Mouse (Mus musculus) forebrain, embryonic 12.5 days (tissue): ENCODE results near the gene Gpr149. TPM values are rescaled to one million over a fixed set of nuclear protein-coding genes. Genes with fewer than 3 reads are reported as not detected.

Experiments
- ATAC-seq: fragments of 200-750 bp; cut with Nextera tagmentation; 2 replicates; pipeline ENCODE4 v1.8.0; 2017; ENCODE audit warnings: moderate TSS enrichment; ENCODE audit not compliant: low FRiP score
- H3K27ac ChIP-seq: fragments of 300-500 bp; sonication (generic); 2 replicates; pipeline ENCODE4 v1.5.1; 2016; ENCODE audit warnings: mild to moderate bottlenecking
- H3K27me3 ChIP-seq: fragments of 300-500 bp; sonication (generic); 2 replicates; pipeline ENCODE4 v1.6.1; 2016; ENCODE audit warnings: mild to moderate bottlenecking
- H3K36me3 ChIP-seq: fragments of 300-500 bp; sonication (generic); replicated peaks from 2 replicates; pipeline ENCODE4 v1.6.1; 2016; ENCODE audit warnings: mild to moderate bottlenecking
- H3K4me1 ChIP-seq: fragments of 300-500 bp; sonication (generic); 2 replicates; pipeline ENCODE4 v1.6.1; 2016
- H3K4me2 ChIP-seq: fragments of 300-500 bp; sonication (generic); 2 replicates; pipeline ENCODE4 v1.6.1; 2016; ENCODE audit warnings: mild to moderate bottlenecking, moderate library complexity
- H3K4me3 ChIP-seq: fragments of 300-500 bp; sonication (generic); replicated peaks from 2 replicates; pipeline ENCODE4 v1.5.1; 2016; ENCODE audit warnings: mild to moderate bottlenecking
- H3K9ac ChIP-seq: fragments of 300-500 bp; sonication (generic); 2 replicates; pipeline ENCODE4 v1.6.1; 2016; ENCODE audit warnings: mild to moderate bottlenecking
- H3K9me3 ChIP-seq: fragments of 300-500 bp; sonication (generic); 2 replicates; pipeline ENCODE4 v1.6.1; 2016
- WGBS: fragments of 180-500 bp; shearing (Covaris S2); methylation state at CpG from one replicate; pipeline ENCODE4 v1.1.7; 2016; 5-methylcytosine and 5-hydroxymethylcytosine counted together
- polyA plus RNA-seq: library from polyadenylated mRNA; unstranded; fragments of >200 nt; fragmentation: Nextera tagmentation; extraction: Ambion mirVana; gene quantifications from 2 replicates; pipeline ENCODE4 v1.2.1, GENCODE M21; 2016

The Gpr149 gene
- polyA plus RNA-seq, 1 experiment from 2014 or later: 1.1 TPM

- WGBS: under 1% methylated on average over 58 of the region's 66 CpGs
- peak within 1 kb of the TSS; percentile 95 for H3K9ac ChIP-seq
- H3K27ac ChIP-seq: peak within 1 kb of the TSS; percentile 97
- peaks cover 14% of the 10 kb centered on the region for H3K4me1 ChIP-seq
- ATAC-seq: peak; percentile 99
- no peaks in the 10 kb centered on the region for H3K36me3 ChIP-seq
- H3K4me3 ChIP-seq: peak within 1 kb of the TSS; percentile 92
- no peaks in the 10 kb centered on the region for H3K9me3 ChIP-seq
- peak within 1 kb of the TSS; percentile 73 for H3K4me2 ChIP-seq
- H3K27me3 ChIP-seq: no peaks in the 10 kb centered on the region
These were observed 98.3 kb downstream of the Gpr149 start, which contains the start of gene Dhx36 for GRCm38 (mm10) chr3:62506488-62507205. Dhx36 (minus strand) TSS chr3:62507004.

GRCm38 (mm10) chr3:62505166-62505900 lies 99.6 kb downstream of the Gpr149 start:
- no peaks in the 10 kb centered on the region for H3K9me3 ChIP-seq
- H3K36me3 ChIP-seq: peaks cover 10% of the 10 kb centered on the region
- peak overlapping the region; percentile 92 for H3K4me3 ChIP-seq
- peak overlapping the region; percentile 73 for H3K4me2 ChIP-seq
- H3K27me3 ChIP-seq: no peaks in the 10 kb centered on the region
- WGBS: 83% methylated on average over 5 of the region's 5 CpGs
- no peak overlapping the region for H3K27ac ChIP-seq
- H3K4me1 ChIP-seq: peaks cover 14% of the 10 kb centered on the region
- peak overlapping the region; percentile 95 for H3K9ac ChIP-seq
- ATAC-seq: no peak

GRCm38 (mm10) chr3:62499327-62499726 lies 105.6 kb downstream of the Gpr149 start:
- Histone ChIP-seq H3K36me3 (peaks cover 46% of the 10 kb centered on the region), H3K27me3 (no peaks in the 10 kb centered on the region), H3K4me1 (no peaks in the 10 kb centered on the region), H3K4me3 (no peak overlapping the region), H3K9me3 (no peaks in the 10 kb centered on the region), H3K9ac (no peak overlapping the region), H3K27ac (no peak overlapping the region), H3K4me2 (no peak overlapping the region)
- no peak for ATAC-seq
- 73% methylated on average over 4 of the region's 4 CpGs for WGBS

DNA sequence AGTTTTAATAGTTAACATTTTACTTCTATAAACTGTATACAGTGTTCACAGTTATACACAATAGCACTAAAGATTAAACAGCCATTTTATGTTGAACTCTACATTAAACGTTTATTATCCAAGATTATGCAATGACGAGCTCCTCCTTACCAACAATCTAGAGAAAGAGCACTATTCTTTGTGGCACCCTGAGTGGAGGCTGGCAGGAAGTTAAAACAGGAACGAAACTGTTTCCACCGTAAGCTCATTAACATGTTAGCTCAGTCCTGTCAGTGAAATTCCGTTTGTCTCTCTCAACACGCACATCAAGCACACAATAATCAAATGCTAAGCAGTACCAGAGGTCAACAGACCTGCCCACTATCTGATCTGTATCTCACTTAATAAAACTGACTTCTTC lies 112.4 kb downstream of the Gpr149 start:
- 87% methylated on average over 6 of the region's 6 CpGs for WGBS
- Histone ChIP-seq H3K9ac (no peak overlapping the region), H3K9me3 (no peaks in the 10 kb centered on the region), H3K4me3 (no peak overlapping the region), H3K27ac (no peak overlapping the region), H3K27me3 (no peaks in the 10 kb centered on the region), H3K4me2 (no peak overlapping the region), H3K36me3 (peaks cover 61% of the 10 kb centered on the region), H3K4me1 (no peaks in the 10 kb centered on the region)
- ATAC-seq: no peak

GRCm38 (mm10) chr3:62484340-62484739 lies 120.6 kb downstream of the Gpr149 start:
- 96% methylated on average over 2 of the region's 2 CpGs for WGBS
- ATAC-seq: no peak
- no peak overlapping the region for H3K4me2 ChIP-seq
- H3K9ac ChIP-seq: no peak overlapping the region
- H3K9me3 ChIP-seq: no peaks in the 10 kb centered on the region
- no peak overlapping the region for H3K27ac ChIP-seq
- H3K4me3 ChIP-seq: no peak overlapping the region
- H3K27me3 ChIP-seq: no peaks in the 10 kb centered on the region
- H3K4me1 ChIP-seq: no peaks in the 10 kb centered on the region
- peaks cover 54% of the 10 kb centered on the region for H3K36me3 ChIP-seq

Other genes with a start within 250 kb of the Gpr149 start
- gene Dhx36, start 98.1 kb downstream of the Gpr149 start, polyA plus RNA-seq: 56.0 and 57.9 TPM in 2 replicates